Mouse (Mus musculus): ENCODE results near the gene Alkbh6.

DNA sequence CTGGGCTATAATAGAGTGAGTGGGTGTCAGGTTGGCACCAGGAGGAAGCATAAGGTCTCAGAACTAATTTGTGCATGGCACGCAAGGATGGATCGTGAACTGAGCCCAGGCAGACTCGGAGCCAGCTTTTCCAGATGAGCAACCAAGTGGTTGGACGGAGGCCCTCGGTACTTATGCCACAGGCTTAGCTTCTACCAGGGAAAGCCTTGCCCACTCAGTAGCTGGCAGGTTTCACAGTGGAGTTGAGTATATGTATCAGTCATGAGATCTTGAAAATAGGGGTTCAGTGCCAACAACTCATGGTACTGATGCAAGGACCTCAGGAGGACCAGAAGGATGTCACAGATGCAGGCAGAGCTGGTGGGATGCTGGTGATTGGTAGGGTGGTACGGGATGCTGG, 27.2 kb downstream of the Alkbh6 start:
- no peak for TF ChIP-seq CTCF (IDR thresholded peaks at IDR 0.05; ENCODE audit: low read depth, low read length)
- TF ChIP-seq POLR2A (IDR thresholded peaks at IDR 0.05; ENCODE audit: insufficient read depth, low read length) = no peak
- TF ChIP-seq EP300 (IDR thresholded peaks at IDR 0.05; ENCODE audit: insufficient read depth, low read depth, low read length) = no peak
